Mouse (Mus musculus): ENCODE measurements around the gene Pllp. TPM values are rescaled to one million over a fixed set of nuclear protein-coding genes. Genes with fewer than 3 reads are reported as not detected.

The Pllp gene
- polyA plus RNA-seq, 1 experiment from 2014 or later = 16.6 TPM

GRCm38 (mm10) chr8:94666456-94667308 lies 29.4 kb downstream of the Pllp start, which contains the start of gene Arl2bp:
Gene Arl2bp, plus strand, starts transcription at chr8:94666600.
- H3K4me1 ChIP-seq (replicated peaks; ENCODE audit: insufficient read depth, low read length) = 0 out of 2 replicates have a peak, but pooled peaks cover 4% of the 10 kb centered on the region
- peaks cover 16% of the 10 kb centered on the region for H3K36me3 ChIP-seq (ENCODE audit: insufficient read depth, low read length)
- no peak for TF ChIP-seq CTCF (IDR thresholded peaks at IDR 0.05; ENCODE audit: low read depth)
- peak within 1 kb of the TSS; percentile 97 for H3K9ac ChIP-seq (ENCODE audit: low read depth, low read length)
- no peaks in the 10 kb centered on the region for H3K9me3 ChIP-seq (replicated peaks; ENCODE audit: low read length)
- no peaks in the 10 kb centered on the region for H3K27me3 ChIP-seq (ENCODE audit: insufficient read depth, low read length)
- DNase-seq (ENCODE audit: low spot score) (peak; percentile 99), ATAC-seq (replicated peaks; ENCODE audit: low FRiP score, low read depth) (peak; percentile 99)
- under 1% methylated on average over 74 of the region's 74 CpGs for WGBS
- peak within 1 kb of the TSS; percentile 88 for H3K27ac ChIP-seq
- peak within 1 kb of the TSS; percentile 84 for H3K4me3 ChIP-seq (replicated peaks; ENCODE audit: low read depth, low read length)
- peak within 1 kb of the TSS; percentile 88 for H3K4me2 ChIP-seq (ENCODE audit: low read length)

GRCm38 (mm10) chr8:94664722-94665121 lies 31.4 kb downstream of the Pllp start:
- Histone ChIP-seq H3K4me1 (replicated peaks; ENCODE audit: insufficient read depth, low read length) (0 out of 2 replicates have a peak, but pooled peaks cover 4% of the 10 kb centered on the region), H3K36me3 (ENCODE audit: insufficient read depth, low read length) (no peaks in the 10 kb centered on the region), H3K27me3 (ENCODE audit: insufficient read depth, low read length) (no peaks in the 10 kb centered on the region), H3K4me2 (ENCODE audit: low read length) (no peak overlapping the region), H3K9me3 (replicated peaks; ENCODE audit: low read length) (no peaks in the 10 kb centered on the region), H3K9ac (ENCODE audit: low read depth, low read length) (no peak overlapping the region), H3K4me3 (replicated peaks; ENCODE audit: low read depth, low read length) (no peak overlapping the region), H3K27ac (no peak overlapping the region)
- ATAC-seq (replicated peaks; ENCODE audit: low FRiP score, low read depth) (no peak), DNase-seq (ENCODE audit: low spot score) (no peak)
- TF ChIP-seq CTCF (IDR thresholded peaks at IDR 0.05; ENCODE audit: low read depth) = no peak
- WGBS = 63% methylated on average over 2 of the region's 2 CpGs

- Histone ChIP-seq H3K27ac (no peak overlapping the region), H3K9me3 (replicated peaks; ENCODE audit: low read length) (no peaks in the 10 kb centered on the region), H3K27me3 (ENCODE audit: insufficient read depth, low read length) (no peaks in the 10 kb centered on the region), H3K9ac (ENCODE audit: low read depth, low read length) (no peak overlapping the region), H3K4me1 (replicated peaks; ENCODE audit: insufficient read depth, low read length) (no peaks in the 10 kb centered on the region), H3K36me3 (ENCODE audit: insufficient read depth, low read length) (peaks cover 8% of the 10 kb centered on the region), H3K4me3 (replicated peaks; ENCODE audit: low read depth, low read length) (no peak overlapping the region), H3K4me2 (ENCODE audit: low read length) (no peak overlapping the region)
- TF ChIP-seq CTCF (IDR thresholded peaks at IDR 0.05; ENCODE audit: low read depth) = no peak
- WGBS = 69% methylated on average over 4 of the region's 4 CpGs
- DNase-seq (ENCODE audit: low spot score) (no peak), ATAC-seq (replicated peaks; ENCODE audit: low FRiP score, low read depth) (no peak)
Observed at GRCm38 (mm10) chr8:94660418-94660817, 35.7 kb downstream of the Pllp start.

GRCm38 (mm10) chr8:94658031-94658430 lies 38.0 kb downstream of the Pllp start:
- ATAC-seq (replicated peaks; ENCODE audit: low FRiP score, low read depth) = no peak
- WGBS = 96% methylated on average over 2 of the region's 2 CpGs

GRCm38 (mm10) chr8:94654994-94655393 lies 41.1 kb downstream of the Pllp start:
- Histone ChIP-seq H3K4me1 (replicated peaks; ENCODE audit: insufficient read depth, low read length) (no peaks in the 10 kb centered on the region), H3K9ac (ENCODE audit: low read depth, low read length) (no peak overlapping the region), H3K27ac (no peak overlapping the region), H3K4me2 (ENCODE audit: low read length) (no peak overlapping the region), H3K27me3 (ENCODE audit: insufficient read depth, low read length) (no peaks in the 10 kb centered on the region), H3K9me3 (replicated peaks; ENCODE audit: low read length) (no peaks in the 10 kb centered on the region), H3K4me3 (replicated peaks; ENCODE audit: low read depth, low read length) (no peak overlapping the region), H3K36me3 (ENCODE audit: insufficient read depth, low read length) (peaks cover 27% of the 10 kb centered on the region)
- no peak for ATAC-seq (replicated peaks; ENCODE audit: low FRiP score, low read depth)
- no peak for TF ChIP-seq CTCF (IDR thresholded peaks at IDR 0.05; ENCODE audit: low read depth)
- no peak for DNase-seq (ENCODE audit: low spot score)

More at GRCm38 (mm10) chr8:94658031-94658430, 38.0 kb downstream of the Pllp start:
- no peaks in the 10 kb centered on the region for H3K9me3 ChIP-seq (replicated peaks; ENCODE audit: low read length)
- no peak for DNase-seq (ENCODE audit: low spot score)
- no peak overlapping the region for H3K27ac ChIP-seq
- peaks cover 20% of the 10 kb centered on the region for H3K36me3 ChIP-seq (ENCODE audit: insufficient read depth, low read length)
- no peak overlapping the region for H3K4me3 ChIP-seq (replicated peaks; ENCODE audit: low read depth, low read length)
- H3K4me1 ChIP-seq (replicated peaks; ENCODE audit: insufficient read depth, low read length) = no peaks in the 10 kb centered on the region
- H3K4me2 ChIP-seq (ENCODE audit: low read length) = no peak overlapping the region
- no peaks in the 10 kb centered on the region for H3K27me3 ChIP-seq (ENCODE audit: insufficient read depth, low read length)
- peak; percentile 27; the same call in 1 of the 2 replicates for TF ChIP-seq CTCF (IDR thresholded peaks at IDR 0.05; ENCODE audit: low read depth)
- no peak overlapping the region for H3K9ac ChIP-seq (ENCODE audit: low read depth, low read length)

GRCm38 (mm10) chr8:94652951-94653350 lies 43.1 kb downstream of the Pllp start:
- no peak for DNase-seq (ENCODE audit: low spot score)
- Histone ChIP-seq H3K9ac (ENCODE audit: low read depth, low read length) (no peak overlapping the region), H3K4me3 (replicated peaks; ENCODE audit: low read depth, low read length) (no peak overlapping the region), H3K27me3 (ENCODE audit: insufficient read depth, low read length) (no peaks in the 10 kb centered on the region), H3K4me2 (ENCODE audit: low read length) (no peak overlapping the region), H3K27ac (no peak overlapping the region), H3K4me1 (replicated peaks; ENCODE audit: insufficient read depth, low read length) (no peaks in the 10 kb centered on the region), H3K36me3 (ENCODE audit: insufficient read depth, low read length) (peaks cover 26% of the 10 kb centered on the region), H3K9me3 (replicated peaks; ENCODE audit: low read length) (no peaks in the 10 kb centered on the region)
- no peak for ATAC-seq (replicated peaks; ENCODE audit: low FRiP score, low read depth)
- no peak for TF ChIP-seq CTCF (IDR thresholded peaks at IDR 0.05; ENCODE audit: low read depth)
- 85% methylated on average over 3 of the region's 3 CpGs for WGBS

Measured in kidney, postnatal 0 days (tissue).